Mouse (Mus musculus): ENCODE measurements around the gene Cabp1. TPM values are rescaled to one million over a fixed set of nuclear protein-coding genes. Genes with fewer than 3 reads are reported as not detected.
A peak's percentile ranks its signal among the peaks of the same experiment; 100 is the strongest.

Gene Cabp1
- total RNA-seq, 4 experiments from 2014 or later: 109 to 118 (median 114) TPM

- DNase-seq (ENCODE audit: low spot score in 2 of 2): no peak
Measured at GRCm38 (mm10) chr5:115127421-115128179, 66.6 kb downstream of the Cabp1 start.

DNA sequence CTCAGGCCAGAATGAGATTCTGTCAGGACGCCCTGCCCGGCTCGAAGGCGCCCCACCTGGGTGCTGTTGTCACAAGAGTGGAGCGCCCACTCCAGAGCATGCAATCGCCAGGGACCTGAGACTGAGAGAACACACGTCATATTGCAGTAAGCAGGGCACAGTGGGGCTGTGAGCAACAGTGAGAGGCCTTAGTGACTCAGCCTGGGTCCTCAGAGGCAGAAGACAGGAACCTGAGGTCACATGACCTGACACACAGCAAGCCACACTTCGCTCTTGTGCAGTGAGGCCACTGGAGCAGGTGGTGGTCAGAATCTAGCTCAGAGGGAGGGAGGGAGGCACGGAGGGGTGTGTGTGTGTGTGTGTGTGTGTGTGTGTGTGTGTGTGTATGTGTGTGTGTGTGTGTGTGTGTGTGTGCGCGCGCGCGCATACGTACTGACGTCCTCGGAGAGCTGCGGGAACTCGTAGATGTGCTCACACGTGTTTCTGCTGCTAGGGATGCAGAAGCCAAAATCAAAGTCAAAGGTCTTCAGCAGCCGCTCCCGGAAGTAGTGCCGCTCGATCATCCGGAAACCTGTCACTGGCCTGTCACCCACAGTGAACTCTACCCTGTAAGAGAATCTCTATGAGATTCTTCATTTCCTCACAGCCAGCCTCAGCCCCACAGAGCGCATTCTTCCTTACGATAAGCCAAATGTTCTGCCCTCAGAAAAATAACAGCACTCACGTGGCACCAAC is 67.4 kb downstream of the Cabp1 start:
- no peak for DNase-seq (ENCODE audit: low spot score in 2 of 2)

DNA sequence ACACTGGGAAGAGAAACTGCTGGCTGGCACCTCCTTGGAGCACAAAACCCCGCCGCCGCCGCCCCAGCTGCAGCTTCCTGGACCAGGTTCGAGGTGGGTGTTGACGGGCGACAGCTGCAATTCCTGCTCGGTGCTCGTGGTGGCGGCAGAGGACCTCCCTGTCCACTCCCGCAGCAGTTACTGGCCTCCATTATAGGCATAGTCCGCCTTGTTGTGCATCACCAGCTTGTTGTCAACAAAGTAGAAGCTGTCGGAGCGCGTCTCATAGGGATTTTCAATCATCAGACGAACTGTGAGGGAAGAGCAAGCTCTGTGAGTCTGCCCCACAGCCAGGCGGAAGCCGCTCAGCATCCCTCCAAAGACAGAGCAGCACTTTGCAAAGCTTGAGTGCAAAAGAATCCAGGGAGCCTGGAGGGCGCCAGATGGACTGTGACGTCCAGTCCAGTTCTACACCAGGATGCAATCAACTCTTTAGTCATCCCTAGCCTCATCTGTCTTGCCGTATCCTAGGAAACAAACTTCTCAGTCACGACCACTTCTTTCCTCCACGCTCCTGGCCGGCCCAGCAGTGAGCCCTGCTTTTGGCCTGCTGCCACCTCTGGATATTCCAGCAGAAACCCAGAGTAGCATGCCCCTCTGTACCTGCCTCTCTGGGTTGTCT is 68.8 kb downstream of the Cabp1 start:
- peak; percentile 77 to 89 for DNase-seq (ENCODE audit: low spot score in 2 of 2)

DNA sequence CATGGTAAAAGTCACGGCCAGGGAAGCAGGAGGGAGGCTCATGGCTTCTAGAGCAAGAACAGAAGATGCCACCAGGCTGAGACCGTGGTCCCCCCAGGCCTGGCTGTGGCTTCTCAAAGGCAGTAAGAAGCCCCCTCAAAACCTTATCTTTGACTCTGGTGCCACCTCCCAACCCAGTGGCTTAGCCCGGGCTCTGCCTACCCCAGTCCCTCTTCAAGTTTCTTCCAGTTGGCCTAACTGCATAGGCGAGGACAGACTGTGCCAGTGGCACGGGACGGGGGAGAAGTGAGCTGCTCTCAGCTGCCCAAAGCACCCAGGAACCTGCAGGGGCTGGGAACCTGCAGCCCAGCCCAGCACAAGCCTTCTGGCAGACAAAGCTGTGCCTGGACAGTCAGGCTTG is 69.5 kb downstream of the Cabp1 start:
- no peak for DNase-seq (ENCODE audit: low spot score in 2 of 2)

DNA sequence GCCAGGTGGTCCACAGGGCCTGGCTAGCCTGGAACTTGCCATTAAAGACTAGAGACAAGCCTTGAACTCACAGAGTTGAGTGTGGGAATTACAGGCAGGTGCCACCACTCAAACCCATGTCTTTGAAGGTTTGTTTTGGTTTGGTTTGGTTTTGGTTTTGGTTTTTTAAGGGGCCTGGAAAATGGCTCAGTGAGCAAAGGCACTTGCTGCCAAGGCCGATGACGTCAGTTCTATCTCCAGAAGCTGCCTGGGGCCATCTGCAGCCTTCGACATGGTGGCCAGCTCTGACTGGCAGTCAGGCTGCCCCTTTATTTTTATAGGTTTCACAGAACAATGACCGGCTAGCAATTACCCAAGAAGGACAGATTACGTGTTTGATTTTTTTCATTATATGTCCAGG is 73.2 kb downstream of the Cabp1 start:
- no peak for DNase-seq (ENCODE audit: low spot score in 2 of 2)

DNA sequence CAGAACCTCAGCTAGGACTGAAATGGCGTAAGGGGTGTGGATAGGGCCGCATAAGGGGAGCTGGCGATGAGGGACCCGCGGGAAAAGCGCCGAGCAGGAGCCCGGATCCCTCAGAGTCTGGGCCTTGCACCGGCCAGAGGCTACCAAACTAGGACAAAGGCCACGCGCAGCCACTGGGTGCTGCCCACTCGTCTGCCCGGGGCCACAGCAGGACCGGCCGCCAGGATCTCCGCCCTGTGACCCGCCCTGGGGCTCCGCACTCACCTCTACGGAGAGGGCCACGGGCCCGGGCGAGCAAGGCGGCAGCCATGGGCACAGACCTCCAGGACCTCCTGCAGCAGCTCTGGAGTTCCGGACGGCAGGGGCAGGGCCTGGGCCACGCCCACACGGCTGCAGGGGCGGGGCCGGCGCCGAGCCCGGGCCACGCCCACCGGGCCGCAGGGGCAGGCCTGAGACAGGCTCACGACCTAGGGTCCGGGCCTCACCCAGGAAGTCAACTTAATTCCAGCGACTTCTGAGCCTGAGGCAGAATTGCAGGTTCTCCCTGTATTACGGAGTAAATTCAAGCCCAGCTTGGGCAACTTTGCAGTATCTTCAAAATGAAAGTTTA is 75.1 kb downstream of the Cabp1 start, which contains the start of gene Acads:
TSS of gene Acads (minus strand) at position 386 of the 610 bp plus-strand sequence.
- DNase-seq (ENCODE audit: low spot score in 2 of 2): peak in 1 of 2 experiments; percentile 63

Other genes with a start within 250 kb of the Cabp1 start
- gene Hnf1a, start 223.3 kb downstream of the Cabp1 start, total RNA-seq (2022): not detected
- gene Sppl3, start 183.2 kb downstream of the Cabp1 start, total RNA-seq (2022): 10 to 100 TPM; 71.6 to 80.6 (median 77.4) TPM
- not detected for gene Gm10401, start 96.1 kb downstream of the Cabp1 start, total RNA-seq (2022)
- 10 to 100 TPM in 1 of 4 experiments, 1 to 10 TPM in 3; 8.1 to 11.7 (median 9.2) TPM for gene Acads, start 75.0 kb downstream of the Cabp1 start, total RNA-seq (2022)
- 10 to 100 TPM; 26.9 to 29.3 (median 27.6) TPM for gene Unc119b, start 59.4 kb downstream of the Cabp1 start, total RNA-seq (2022)
- 100 to 1,000 TPM in 1 of 4 experiments, 10 to 100 TPM in 3; 80.4 to 100 (median 89.0) TPM for gene Mlec, start 36.2 kb downstream of the Cabp1 start, total RNA-seq (2022)
- 100 to 1,000 TPM in 2 of 4 experiments, 10 to 100 TPM in 2; 89.0 to 104 (median 99.1) TPM for gene Pop5, start 41.5 kb upstream of the Cabp1 start, total RNA-seq (2022)
- gene Rnf10, start 78.5 kb upstream of the Cabp1 start, total RNA-seq (2022): 100 to 1,000 TPM; 226 to 251 (median 245) TPM
- gene Coq5, start 85.3 kb upstream of the Cabp1 start, total RNA-seq (2022): 10 to 100 TPM; 38.7 to 45.6 (median 41.5) TPM
- gene Dynll1, start 106.6 kb upstream of the Cabp1 start, total RNA-seq (2022): 100 to 1,000 TPM; 630 to 827 (median 734) TPM
- gene Srsf9, start 132.8 kb upstream of the Cabp1 start, total RNA-seq (2022): 10 to 100 TPM; 83.6 to 93.5 (median 86.2) TPM
- 10 to 100 TPM; 19.1 to 22.9 (median 20.9) TPM for gene Gatc, start 146.8 kb upstream of the Cabp1 start, total RNA-seq (2022)
- gene Triap1, start 146.8 kb upstream of the Cabp1 start, total RNA-seq (2022): 10 to 100 TPM; 21.1 to 24.6 (median 22.9) TPM
- gene Cox6a1, start 154.6 kb upstream of the Cabp1 start, total RNA-seq (2022): 100 to 1,000 TPM; 621 to 774 (median 709) TPM
- gene Msi1, start 235.2 kb upstream of the Cabp1 start, total RNA-seq (2022): 10 to 100 TPM; 57.2 to 62.6 (median 60.8) TPM